Mouse (Mus musculus) heart, embryonic 14.5 days (tissue): ENCODE results near the gene Cnot10. TPM values are rescaled to one million over a fixed set of nuclear protein-coding genes. Genes with fewer than 3 reads are reported as not detected.
A peak's percentile ranks its signal among the peaks of the same experiment; 100 is the strongest.

Source experiments
- ATAC-seq: fragments of 200-750 bp; cut with Nextera tagmentation; 2 replicates; pipeline ENCODE4 v1.8.0; 2017; ENCODE audit warnings: low read depth, moderate TSS enrichment; ENCODE audit not compliant: insufficient number of reproducible peaks, insufficient read depth, low FRiP score
- H3K27ac ChIP-seq, 2 experiments: fragments of 200-500 bp in 1 of 2; fragments of 300-500 bp in 1 of 2; sonication (generic) in 1 of 2; replicated peaks in 1 of 2; 2 replicates each; pipeline ENCODE4 v1.5.1; 2012 to 2014; ENCODE audit warnings: low read depth in 2 of 2, low read length in 2 of 2, control low read depth in 1 of 2, mild to moderate bottlenecking in 1 of 2, mixed read lengths in 1 of 2; ENCODE audit not compliant: control insufficient read depth in 1 of 2, insufficient read depth in 1 of 2
- H3K27me3 ChIP-seq: fragments of 300-500 bp; sonication (generic); 2 replicates; pipeline ENCODE4 v1.6.1; 2014; ENCODE audit warnings: mild to moderate bottlenecking, low read length, control low read depth; ENCODE audit not compliant: control insufficient read depth, insufficient read depth
- H3K36me3 ChIP-seq: fragments of 300-500 bp; sonication (generic); 2 replicates; pipeline ENCODE4 v1.6.1; 2014; ENCODE audit warnings: mild to moderate bottlenecking, control low read depth, low read length, mixed read lengths; ENCODE audit not compliant: control insufficient read depth, insufficient read depth
- H3K4me1 ChIP-seq, 2 experiments: fragments of 200-500 bp in 1 of 2; fragments of 300-500 bp in 1 of 2; sonication (generic) in 1 of 2; 2 replicates each; pipeline ENCODE4 v1.6.1; 2012 to 2014; ENCODE audit warnings: low read length in 2 of 2, control low read depth in 1 of 2, mixed read lengths in 1 of 2; ENCODE audit not compliant: control insufficient read depth in 2 of 2, insufficient read depth in 2 of 2
- H3K4me2 ChIP-seq: fragments of 300-500 bp; sonication (generic); 2 replicates; pipeline ENCODE4 v1.6.1; 2014; ENCODE audit warnings: mild to moderate bottlenecking, low read length
- H3K4me3 ChIP-seq, 2 experiments: fragments of 200-500 bp in 1 of 2; fragments of 300-500 bp in 1 of 2; sonication (generic) in 1 of 2; 2 replicates each; pipeline ENCODE4 v1.5.1; 2012 to 2014; ENCODE audit warnings: low read length in 2 of 2, mild to moderate bottlenecking in 2 of 2, control low read depth in 1 of 2, low read depth in 1 of 2, moderate library complexity in 1 of 2; ENCODE audit not compliant: control insufficient read depth in 1 of 2, insufficient read depth in 1 of 2
- H3K9ac ChIP-seq: fragments of 300-500 bp; sonication (generic); 2 replicates; pipeline ENCODE4 v1.6.1; 2014; ENCODE audit warnings: mild to moderate bottlenecking, low read length
- H3K9me3 ChIP-seq: fragments of 300-500 bp; sonication (generic); 2 replicates; pipeline ENCODE4 v1.6.1; 2016; ENCODE audit warnings: low read length, control low read depth; ENCODE audit not compliant: control insufficient read depth
- WGBS: fragments of 180-500 bp; shearing (Covaris S2); extraction: QIAGEN DNeasy Blood & Tissue Kit; methylation state at CpG from one replicate; pipeline ENCODE4 v1.1.7; 2014; 5-methylcytosine and 5-hydroxymethylcytosine counted together
- polyA plus RNA-seq: library from polyadenylated mRNA; unstranded; fragments of >200 nt; fragmentation: Nextera tagmentation; extraction: Ambion mirVana; gene quantifications from 2 replicates; pipeline ENCODE4 v1.2.1, GENCODE M21; 2014

Cnot10 gene
- polyA plus RNA-seq, 1 experiment from 2014 or later: 34.5 TPM

- WGBS: 75% methylated on average over 5 of the region's 5 CpGs
- no peak overlapping the region for H3K9ac ChIP-seq
These were observed 40.0 kb upstream of the Cnot10 start for GRCm38 (mm10) chr9:114679944-114680343.

DNA sequence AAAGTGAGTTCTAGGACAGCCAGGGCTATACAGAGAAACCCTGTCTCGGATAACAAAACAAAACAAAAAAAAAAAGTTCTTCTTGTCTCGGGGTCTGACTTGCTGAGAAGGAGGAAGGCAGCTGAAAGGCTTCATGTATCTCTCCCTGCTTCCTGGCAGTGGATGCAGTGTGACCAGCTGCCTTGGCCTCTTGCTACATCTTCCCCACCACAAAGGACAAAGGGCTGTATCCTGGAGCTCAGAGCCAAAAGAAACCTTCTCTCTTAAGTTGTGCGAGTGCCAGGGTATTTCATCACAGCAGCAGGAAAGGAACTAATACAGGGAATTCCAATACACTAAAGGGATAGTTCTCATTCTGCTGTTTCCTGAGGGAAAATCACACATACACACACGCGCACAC is 38.6 kb upstream of the Cnot10 start:
- no peak for ATAC-seq
- H3K9ac ChIP-seq: no peak overlapping the region
- no peaks in the 10 kb centered on the region for H3K36me3 ChIP-seq
- peaks cover 0 to 2% of the 10 kb centered on the region in 2 experiments; a peak in 2 of 4 replicates for H3K4me1 ChIP-seq
- 76% methylated on average over 5 of the region's 5 CpGs for WGBS
- no peak overlapping the region for H3K27ac ChIP-seq
- no peak overlapping the region for H3K4me2 ChIP-seq
- H3K4me3 ChIP-seq: no peak overlapping the region
- no peaks in the 10 kb centered on the region for H3K9me3 ChIP-seq
- H3K27me3 ChIP-seq: no peaks in the 10 kb centered on the region

More at GRCm38 (mm10) chr9:114679944-114680343, 40.0 kb upstream of the Cnot10 start:
- no peak overlapping the region for H3K4me2 ChIP-seq
- no peak for ATAC-seq
- H3K36me3 ChIP-seq: no peaks in the 10 kb centered on the region
- no peak overlapping the region for H3K27ac ChIP-seq
- no peaks in the 10 kb centered on the region for H3K27me3 ChIP-seq
- H3K9me3 ChIP-seq: no peaks in the 10 kb centered on the region
- H3K4me1 ChIP-seq: no peaks in the 10 kb centered on the region
- H3K4me3 ChIP-seq: no peak overlapping the region

DNA sequence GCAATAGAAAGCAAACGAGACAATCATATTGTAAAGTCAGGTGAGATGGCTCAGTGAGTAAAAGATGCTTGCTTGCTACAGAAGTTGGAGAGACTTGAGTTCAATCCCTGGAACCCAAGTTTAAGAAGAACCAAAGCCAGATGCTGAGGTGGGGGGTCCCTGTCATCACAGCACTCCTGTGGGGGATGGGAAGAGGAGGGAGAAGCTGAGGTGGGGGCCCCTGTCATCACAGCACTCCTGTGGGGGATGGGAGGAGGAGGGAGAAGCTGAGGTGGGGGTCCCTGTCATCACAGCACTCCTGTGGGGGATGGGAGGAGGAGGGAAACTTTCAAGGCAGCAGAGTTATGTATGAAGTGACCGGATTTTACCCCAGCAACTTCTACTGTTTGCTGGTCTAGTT is 33.6 kb upstream of the Cnot10 start:
- Histone ChIP-seq H3K27me3 (no peaks in the 10 kb centered on the region), H3K4me1 (peaks cover 2 to 18% of the 10 kb centered on the region in 2 experiments; a peak in 3 of 4 replicates), H3K36me3 (no peaks in the 10 kb centered on the region), H3K4me3 (no peak overlapping the region), H3K9me3 (no peaks in the 10 kb centered on the region), H3K9ac (peak overlapping the region; percentile 72; the same call in 1 of the 2 replicates), H3K4me2 (peak overlapping the region; percentile 78), H3K27ac (peak overlapping the region in 1 of 2 experiments; percentile 76; a peak in 2 of 4 replicates)
- 47% methylated on average over 2 of the region's 2 CpGs for WGBS
- no peak for ATAC-seq

DNA sequence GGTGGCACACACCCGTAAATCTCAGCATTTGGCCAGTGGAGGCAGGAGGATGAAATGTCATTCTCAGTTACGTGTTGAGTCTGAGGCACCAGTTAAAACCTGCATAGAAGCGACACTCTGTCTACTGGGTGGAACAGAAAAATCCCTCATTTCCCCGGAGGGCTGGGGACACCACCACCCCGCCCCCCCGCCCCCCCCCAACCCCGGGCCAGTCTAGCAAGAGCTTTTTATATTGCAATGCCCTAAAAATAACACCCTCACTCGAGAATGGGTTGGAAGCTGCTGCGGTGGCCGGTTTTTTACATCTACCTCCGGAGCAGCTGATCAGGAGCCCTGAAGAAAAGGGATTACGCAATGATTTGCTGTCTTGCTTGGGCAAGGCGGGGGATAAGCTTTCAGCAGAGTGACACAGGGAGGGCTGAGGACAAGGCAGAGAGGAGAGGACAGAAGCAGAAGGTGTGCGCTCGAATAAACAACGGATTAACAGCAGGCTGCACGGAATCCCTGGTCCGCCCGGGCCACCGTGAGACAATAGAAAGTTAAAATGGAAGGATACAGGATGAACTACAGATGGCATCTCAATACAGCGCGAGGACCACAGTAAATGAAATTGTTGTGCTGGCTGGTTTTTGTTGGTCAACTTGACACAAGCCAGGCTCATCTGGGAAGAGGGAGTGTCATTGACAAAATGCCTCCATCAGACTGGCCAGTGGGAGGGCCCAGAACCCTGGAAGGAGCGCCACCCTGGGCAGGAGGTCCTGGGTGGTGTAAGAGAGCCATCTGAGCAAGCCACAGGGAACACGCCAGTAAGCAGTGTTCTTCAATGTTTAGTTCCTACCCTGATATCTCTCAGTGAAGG is 32.9 kb upstream of the Cnot10 start:
- 3% methylated on average over 24 of the region's 24 CpGs for WGBS
- ATAC-seq: no peak
- H3K9ac ChIP-seq: peak overlapping the region; percentile 72

DNA sequence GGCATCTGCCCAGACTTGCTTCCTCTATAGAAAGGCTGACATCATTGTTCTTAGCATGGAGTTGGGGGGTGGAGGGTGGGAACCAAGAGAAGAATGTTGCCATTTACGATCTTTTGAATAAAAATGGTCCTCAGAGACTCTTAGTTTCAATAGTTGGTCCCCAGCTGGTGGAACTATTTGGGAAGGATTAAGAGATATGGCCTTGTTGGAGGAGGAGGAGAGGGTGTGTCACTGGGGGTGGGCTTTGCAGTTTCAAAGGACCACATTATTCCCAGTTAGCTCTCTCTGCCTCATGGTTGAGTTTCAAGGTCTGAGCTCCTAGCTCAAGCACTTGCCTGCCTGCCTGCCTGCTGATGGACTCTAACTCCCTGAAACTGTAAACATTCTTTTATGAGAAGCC is 32.0 kb upstream of the Cnot10 start:
- Histone ChIP-seq H3K4me1 (peaks cover 12 to 31% of the 10 kb centered on the region in 2 experiments), H3K9me3 (no peaks in the 10 kb centered on the region), H3K4me3 (no peak overlapping the region), H3K27ac (no peak overlapping the region), H3K36me3 (no peaks in the 10 kb centered on the region), H3K9ac (no peak overlapping the region), H3K27me3 (no peaks in the 10 kb centered on the region), H3K4me2 (no peak overlapping the region)
- ATAC-seq: no peak
- 53% methylated on average over 1 of the region's 1 CpGs for WGBS

More for the DNA sequence above, 32.9 kb upstream of the Cnot10 start:
- Histone ChIP-seq H3K27ac (peak overlapping the region; percentile 76 to 92), H3K4me1 (peaks cover 3 to 22% of the 10 kb centered on the region in 2 experiments), H3K4me3 (peak overlapping the region; percentile 28 to 57), H3K4me2 (peak overlapping the region; percentile 78), H3K27me3 (no peaks in the 10 kb centered on the region), H3K36me3 (no peaks in the 10 kb centered on the region), H3K9me3 (no peaks in the 10 kb centered on the region)

GRCm38 (mm10) chr9:114669011-114669410 is 29.0 kb upstream of the Cnot10 start:
- H3K4me1 ChIP-seq: peaks cover 18 to 38% of the 10 kb centered on the region in 2 experiments
- H3K9ac ChIP-seq: no peak overlapping the region
- H3K27ac ChIP-seq: peak overlapping the region; percentile 91 to 92
- H3K27me3 ChIP-seq: no peaks in the 10 kb centered on the region
- no peak overlapping the region for H3K4me3 ChIP-seq
- H3K4me2 ChIP-seq: no peak overlapping the region
- WGBS: 53% methylated on average over 4 of the region's 5 CpGs
- H3K9me3 ChIP-seq: no peaks in the 10 kb centered on the region
- no peaks in the 10 kb centered on the region for H3K36me3 ChIP-seq
- ATAC-seq: no peak

- Histone ChIP-seq H3K36me3 (no peaks in the 10 kb centered on the region), H3K9ac (peak overlapping the region; percentile 36; the same call in 1 of the 2 replicates), H3K4me3 (no peak overlapping the region), H3K4me1 (peaks cover 19 to 35% of the 10 kb centered on the region in 2 experiments), H3K4me2 (peak overlapping the region; percentile 12; the same call in 1 of the 2 replicates), H3K27me3 (no peaks in the 10 kb centered on the region), H3K9me3 (no peaks in the 10 kb centered on the region), H3K27ac (peak overlapping the region; percentile 91 to 92)
- 22% methylated on average over 4 of the region's 4 CpGs for WGBS
- ATAC-seq: peak; percentile 84
These were observed 28.1 kb upstream of the Cnot10 start for GRCm38 (mm10) chr9:114668047-114668446.
